Mouse (Mus musculus) cerebellum, adult 9-10 months (tissue): ENCODE measurements at regions not wholly inside any gene's neighbourhood (a gene's known extent, or its start where the extent isn't known, plus 50 kb on each side); places are given as distances from the start of the nearest gene placed in this dataset.
A peak's percentile ranks its signal among the peaks of the same experiment; 100 is the strongest.

Experiments
- DNase-seq: peaks from one replicate; pipeline ENCODE4 v3.0.0; 2022

- peak; percentile 18 for DNase-seq
These were observed 303.3 kb upstream of the Sel1l start for GRCm38 (mm10) chr12:92152043-92152921.

- no peak for DNase-seq
These were observed 288.6 kb upstream of the Sel1l start for GRCm38 (mm10) chr12:92137539-92137938.

- no peak for DNase-seq
These were observed 278.7 kb upstream of the Sel1l start for GRCm38 (mm10) chr12:92127648-92128047.

GRCm38 (mm10) chr12:92120164-92120815 is 271.3 kb upstream of the Sel1l start:
- no peak for DNase-seq

DNA sequence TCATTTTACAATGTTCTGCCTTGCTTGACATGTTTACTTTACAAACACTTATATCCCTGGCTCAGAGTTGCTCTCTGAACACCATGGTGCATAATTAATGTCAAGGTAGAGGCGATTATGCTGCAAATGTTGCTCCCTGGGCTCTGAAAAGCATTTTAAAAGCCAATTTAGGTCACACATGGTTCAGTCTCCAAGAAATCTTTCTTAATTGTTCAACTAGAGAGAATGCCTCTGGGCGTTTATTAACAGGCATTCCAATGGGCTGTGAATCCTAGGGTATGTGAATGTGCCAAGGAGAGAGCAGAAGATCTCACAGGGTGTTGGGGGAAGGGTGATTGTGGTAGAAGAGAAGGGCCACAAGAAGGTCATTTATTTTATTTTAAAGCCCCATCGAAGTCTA is 260.7 kb upstream of the Sel1l start:
- peak; percentile 4 for DNase-seq

GRCm38 (mm10) chr12:92100080-92100479 is 251.1 kb upstream of the Sel1l start:
- DNase-seq: no peak

DNA sequence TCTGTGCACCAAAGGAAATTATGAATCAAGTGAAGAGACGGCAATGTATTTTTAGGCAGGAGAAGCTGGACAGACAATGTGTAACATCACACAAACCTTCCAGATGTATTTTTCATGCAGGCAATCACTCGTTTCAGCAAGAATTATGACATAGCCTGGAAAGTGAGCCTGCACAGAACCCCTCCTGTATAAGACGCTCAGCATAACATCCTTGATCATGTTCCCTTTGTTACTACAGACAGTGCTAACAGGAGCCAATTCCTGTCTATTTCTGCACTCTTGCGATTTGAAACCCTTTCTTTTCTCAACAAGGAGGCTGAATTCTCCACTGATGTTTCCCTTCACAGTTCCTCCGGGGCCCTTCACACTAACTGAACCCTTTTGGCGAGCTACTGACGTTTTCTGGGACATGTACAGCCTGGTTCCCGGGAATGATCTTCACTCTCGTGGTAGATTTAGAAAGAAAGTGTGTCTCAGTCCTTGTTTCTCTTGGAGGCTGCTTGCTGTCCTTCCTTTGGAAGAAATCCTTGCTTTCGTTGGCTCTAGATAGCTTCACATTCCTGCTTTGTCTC is 243.9 kb upstream of the Sel1l start:
- DNase-seq: no peak

DNA sequence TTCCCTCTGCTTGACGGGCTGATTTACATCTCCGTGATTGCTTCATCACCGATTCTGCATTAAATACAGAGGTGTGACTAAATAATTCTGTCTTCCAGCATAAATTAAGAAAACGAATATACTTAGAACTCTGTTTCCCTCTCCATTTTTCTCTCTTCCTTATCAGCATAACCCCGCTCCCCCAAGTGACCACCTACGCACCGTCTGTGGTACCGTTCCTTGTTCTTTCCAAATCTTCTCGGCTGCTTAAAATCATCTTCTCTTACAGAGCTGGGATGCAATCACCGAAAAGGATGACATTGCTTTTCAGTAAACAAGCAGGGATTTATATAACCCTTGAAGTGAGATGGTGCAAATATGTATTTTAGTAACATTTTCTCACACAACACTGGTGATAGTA is 224.3 kb upstream of the Sel1l start:
- no peak for DNase-seq

DNA sequence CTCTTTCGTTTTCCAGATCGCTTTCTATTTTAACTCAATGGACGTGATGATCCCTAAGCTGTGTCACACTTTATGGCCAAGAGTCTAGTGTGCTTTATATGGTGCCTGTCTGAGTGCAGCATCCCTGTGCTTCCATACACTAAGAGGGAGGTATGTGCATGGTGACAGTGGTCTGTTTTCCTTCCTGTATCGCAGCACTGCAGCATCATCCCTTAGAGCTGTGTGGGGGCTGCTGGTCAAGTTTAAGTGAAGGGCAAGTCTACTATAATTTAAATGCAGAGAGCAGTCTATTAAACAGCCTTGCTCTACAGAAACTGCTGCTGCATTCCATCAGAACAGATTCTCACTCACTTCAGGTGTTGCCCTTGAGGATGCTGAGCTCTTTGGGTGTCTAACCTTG is 213.8 kb upstream of the Sel1l start:
- no peak for DNase-seq

GRCm38 (mm10) chr12:92040481-92040880 is 191.5 kb upstream of the Sel1l start:
- DNase-seq: no peak

DNA sequence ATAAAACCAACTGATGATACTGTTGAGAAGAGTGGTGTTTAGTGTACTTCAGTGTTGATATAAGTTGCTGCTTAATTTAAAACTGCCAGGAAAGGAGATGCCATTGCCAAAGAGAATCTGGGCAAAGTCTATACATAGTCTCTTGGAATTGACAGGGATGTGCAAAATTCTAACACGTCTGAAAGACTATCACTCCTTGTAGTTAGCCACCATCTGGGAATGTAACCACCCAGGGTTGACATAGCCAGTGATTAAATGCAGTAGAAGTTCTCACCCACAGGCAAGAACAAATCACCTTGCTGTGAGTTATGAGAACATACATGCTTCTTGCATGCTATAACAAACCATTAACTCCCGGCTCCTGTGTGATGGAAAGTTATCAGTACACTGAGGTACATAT is 180.2 kb upstream of the Sel1l start:
- DNase-seq: no peak

GRCm38 (mm10) chr12:92028354-92028753 is 179.4 kb upstream of the Sel1l start:
- no peak for DNase-seq

GRCm38 (mm10) chr12:92024461-92025218 is 175.7 kb upstream of the Sel1l start:
- DNase-seq: no peak

GRCm38 (mm10) chr12:92019593-92020224 is 170.8 kb upstream of the Sel1l start:
- no peak for DNase-seq

DNA sequence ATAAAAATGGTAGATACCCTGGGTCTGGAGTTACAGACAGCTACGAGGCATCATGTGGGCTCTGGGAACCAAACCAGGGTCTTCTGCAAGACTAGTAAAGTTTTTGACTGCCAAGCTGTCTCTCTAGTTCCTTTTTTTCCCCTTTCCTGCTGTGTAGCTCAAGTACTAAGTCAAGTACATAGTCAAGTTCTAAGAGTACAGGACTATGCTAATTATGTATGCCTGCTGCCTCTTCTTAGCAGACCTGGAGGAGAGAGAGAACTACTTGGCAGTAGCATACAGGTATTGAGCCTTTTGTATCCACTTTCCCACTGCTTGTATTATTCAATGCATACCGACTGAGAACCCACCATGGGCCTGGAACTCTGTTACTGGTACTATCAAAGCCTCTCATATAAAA is 166.4 kb upstream of the Sel1l start:
- DNase-seq: no peak

GRCm38 (mm10) chr12:92013979-92014378 is 165.0 kb upstream of the Sel1l start:
- DNase-seq: no peak

- peak; percentile 7 for DNase-seq
These were observed 164.3 kb upstream of the Sel1l start for GRCm38 (mm10) chr12:92013244-92013643.

- no peak for DNase-seq
These were observed 155.6 kb upstream of the Sel1l start for GRCm38 (mm10) chr12:92004391-92005094.

- no peak for DNase-seq
These were observed 150.1 kb upstream of the Sel1l start for GRCm38 (mm10) chr12:91999031-91999430.

DNA sequence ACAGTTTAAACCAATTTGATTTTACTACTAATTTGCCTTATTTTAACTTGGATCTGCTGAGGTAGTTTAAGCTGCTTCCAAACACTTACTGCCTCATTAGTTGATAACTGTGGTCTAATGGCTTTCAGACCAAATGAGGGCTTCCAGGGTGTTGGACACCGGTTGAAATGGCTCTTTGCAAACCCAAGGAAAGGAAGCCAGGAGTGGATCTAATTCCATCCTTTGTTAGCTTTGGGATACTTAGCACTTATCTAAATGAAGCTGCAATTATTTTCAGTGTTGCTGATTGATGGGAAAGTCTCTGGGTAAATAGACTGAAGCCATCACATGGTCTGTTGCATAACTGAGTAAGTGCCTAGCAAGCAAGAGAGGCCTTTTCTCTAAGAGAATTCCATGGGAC is 148.4 kb upstream of the Sel1l start:
- DNase-seq: no peak

GRCm38 (mm10) chr12:91995545-91995944 is 146.6 kb upstream of the Sel1l start:
- DNase-seq: no peak

DNA sequence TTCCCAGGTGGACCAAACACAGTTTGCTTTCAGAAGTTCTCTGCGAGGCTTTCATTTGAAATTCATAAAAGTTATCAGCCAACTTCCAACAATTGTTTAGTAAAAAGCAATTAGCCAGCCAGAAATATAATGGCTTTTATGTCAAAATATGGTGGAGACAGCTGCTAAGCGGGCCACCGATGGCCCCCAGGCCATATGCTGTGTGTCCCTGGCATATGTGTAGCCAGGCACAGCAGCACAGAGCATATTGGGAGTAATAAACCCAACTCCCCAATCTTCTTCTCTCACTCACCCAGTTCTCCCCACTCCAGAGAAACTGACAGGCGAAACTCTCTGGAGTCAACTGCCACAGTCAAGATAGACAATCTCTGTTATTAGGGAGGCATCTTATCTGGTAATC is 137.5 kb upstream of the Sel1l start:
- DNase-seq: no peak
